Mouse (Mus musculus): ENCODE data around the gene Olfr209. TPM values are rescaled to one million over a fixed set of nuclear protein-coding genes. Genes with fewer than 3 reads are reported as not detected.

Gene Olfr209
- polyA plus RNA-seq, 1 experiment from 2014 or later = not detected

DNA sequence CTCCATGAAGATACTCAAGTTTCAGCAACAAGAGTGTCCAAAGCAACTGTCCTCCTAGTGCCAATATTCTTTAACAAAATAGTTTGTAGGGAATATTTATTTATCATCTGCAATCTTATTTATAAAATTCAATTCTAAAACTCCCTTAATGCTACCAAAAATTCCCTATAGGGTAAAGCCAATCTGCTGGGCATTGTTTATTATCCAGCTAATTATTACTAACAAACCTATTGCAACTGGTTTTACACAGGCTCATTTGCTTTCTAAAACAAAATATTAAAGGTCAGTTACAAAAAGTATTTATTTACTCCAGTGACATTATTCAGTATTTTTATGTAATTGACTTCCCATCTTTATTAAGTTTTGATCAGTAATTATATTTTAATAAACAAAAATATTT lies 45.6 kb downstream of the Olfr209 start, which contains the start of gene Olfr204:
TSS of gene Olfr204 (minus strand) at position 101 of the 400 bp plus-strand sequence.
- H3K27me3 ChIP-seq = no peaks in the 10 kb centered on the region
- no peaks in the 10 kb centered on the region for H3K36me3 ChIP-seq
- ATAC-seq (ENCODE audit: borderline replicate concordance, extremely low read depth, low FRiP score, low TSS enrichment) = no peak
- H3K4me2 ChIP-seq = no peak within 1 kb of the TSS
- no peaks in the 10 kb centered on the region for H3K4me1 ChIP-seq
- H3K4me3 ChIP-seq = no peak within 1 kb of the TSS
- no peak within 1 kb of the TSS for H3K9ac ChIP-seq
- H3K27ac ChIP-seq = no peak within 1 kb of the TSS
- H3K9me3 ChIP-seq = no peaks in the 10 kb centered on the region

Other genes starting within 250 kb of the Olfr209 start
- gene Olfr194, start 242.9 kb downstream of the Olfr209 start, polyA plus RNA-seq (2015; fragmentation: Nextera tagmentation; extraction: Ambion mirVana) = not detected in 2 replicates
- not detected in 2 replicates for gene Olfr195, start 216.9 kb downstream of the Olfr209 start, polyA plus RNA-seq (2015; fragmentation: Nextera tagmentation; extraction: Ambion mirVana)
- gene Olfr196, start 193.5 kb downstream of the Olfr209 start, polyA plus RNA-seq (2015; fragmentation: Nextera tagmentation; extraction: Ambion mirVana) = not detected in 2 replicates
- not detected in 2 replicates for gene Olfr198, start 160.5 kb downstream of the Olfr209 start, polyA plus RNA-seq (2015; fragmentation: Nextera tagmentation; extraction: Ambion mirVana)
- not detected in 2 replicates for gene Olfr199, start 144.2 kb downstream of the Olfr209 start, polyA plus RNA-seq (2015; fragmentation: Nextera tagmentation; extraction: Ambion mirVana)
- gene Olfr201, start 91.4 kb downstream of the Olfr209 start, polyA plus RNA-seq (2015; fragmentation: Nextera tagmentation; extraction: Ambion mirVana) = not detected in 2 replicates
- not detected in 2 replicates for gene Olfr202, start 77.2 kb downstream of the Olfr209 start, polyA plus RNA-seq (2015; fragmentation: Nextera tagmentation; extraction: Ambion mirVana)
- not detected in 2 replicates for gene Olfr203, start 65.1 kb downstream of the Olfr209 start, polyA plus RNA-seq (2015; fragmentation: Nextera tagmentation; extraction: Ambion mirVana)
- gene Olfr204, start 45.7 kb downstream of the Olfr209 start, polyA plus RNA-seq (2015; fragmentation: Nextera tagmentation; extraction: Ambion mirVana) = not detected in 2 replicates
- not detected in 2 replicates for gene Olfr205, start 32.9 kb downstream of the Olfr209 start, polyA plus RNA-seq (2015; fragmentation: Nextera tagmentation; extraction: Ambion mirVana)
- gene Olfr206, start 14.7 kb downstream of the Olfr209 start, polyA plus RNA-seq (2015; fragmentation: Nextera tagmentation; extraction: Ambion mirVana) = not detected in 2 replicates
- gene Gabrr3, start 43.3 kb upstream of the Olfr209 start, polyA plus RNA-seq (2015; fragmentation: Nextera tagmentation; extraction: Ambion mirVana) = not detected in 2 replicates
- 26.2 and 29.4 TPM in 2 replicates for gene Riox2, start 107.8 kb upstream of the Olfr209 start, polyA plus RNA-seq (2015; fragmentation: Nextera tagmentation; extraction: Ambion mirVana)
- 5.4 and 6.0 TPM in 2 replicates for gene Crybg3, start 237.0 kb upstream of the Olfr209 start, polyA plus RNA-seq (2015; fragmentation: Nextera tagmentation; extraction: Ambion mirVana)

All from lung, embryonic 15.5 days (tissue).